ENCODE assay signal across 7 mouse cellular contexts in genomic region chr17:34931061-34931734, GRCm38 (mm10). TPM values are rescaled to one million over a fixed set of nuclear protein-coding genes. Genes with fewer than 3 reads are reported as not detected.
DNase-seq lines count a peak whose midpoint lies in the region; ATAC-seq lines count a peak whose summit lies in the region.

TSS of gene Neu1 (plus strand) at chr17:34931253.

- WGBS in intestine, embryonic 15.5 days, result under 1% methylated on average over 38 of the region's 38 CpGs
- 1% methylated on average over 38 of the region's 38 CpGs for WGBS in midbrain, embryonic 10.5 days

- H3K9me3 ChIP-seq in intestine, embryonic 15.5 days, result no peaks in the 10 kb centered on the region
- no peaks in the 10 kb centered on the region for H3K9me3 ChIP-seq in midbrain, embryonic 10.5 days (replicated peaks)

- H3K4me1 ChIP-seq in intestine, embryonic 15.5 days (replicated peaks), result peaks cover 19% of the 10 kb centered on the region
- H3K4me1 ChIP-seq in midbrain, embryonic 10.5 days, result peaks cover 35% of the 10 kb centered on the region

- peak; percentile 98 for ATAC-seq in intestine, embryonic 15.5 days

- H3K36me3 ChIP-seq in intestine, embryonic 15.5 days, result 0 out of 2 replicates have a peak, but pooled peaks cover 3% of the 10 kb centered on the region
- H3K36me3 ChIP-seq in midbrain, embryonic 10.5 days, result 0 out of 2 replicates have a peak, but pooled peaks cover 15% of the 10 kb centered on the region

- peak within 1 kb of the TSS; percentile 79 for H3K9ac ChIP-seq in intestine, embryonic 15.5 days

- H3K27me3 ChIP-seq in intestine, embryonic 15.5 days (replicated peaks), result no peaks in the 10 kb centered on the region
- peaks cover 9% of the 10 kb centered on the region; the same call in 1 of the 2 replicates for H3K27me3 ChIP-seq in midbrain, embryonic 10.5 days (ENCODE audit: low read depth, poor library complexity, severe bottlenecking)

- H3K4me2 ChIP-seq in intestine, embryonic 15.5 days (replicated peaks), result peak within 1 kb of the TSS; percentile 91

- peak within 1 kb of the TSS; percentile 45 for H3K27ac ChIP-seq in intestine, embryonic 15.5 days
- peak within 1 kb of the TSS; percentile 86 for H3K27ac ChIP-seq in midbrain, embryonic 10.5 days (replicated peaks)

- intact Hi-C loops in gastrocnemius, postnatal 36 days (cut with DNase I), result loop anchor here (10.0 kb wide), 1 partner anchor 54 kb away; the partner anchor contains the start of gene Lsm2
- intact Hi-C loops in left cerebral cortex, postnatal 25 days (cut with DNase I), result loop anchor here (1.0 kb wide), 1 partner anchor 21 kb away; no protein-coding TSS in a partner anchor

- DNase-seq in adrenal gland, adult 2 months, result peak; percentile 99
- DNase-seq in embryo, embryonic 11.5 days (ENCODE audit: low read depth, low spot score), result peak; percentile 96
- peak; percentile 98 to 99 for DNase-seq in gastrocnemius, postnatal 36 days
- peak; percentile 98 to 99 for DNase-seq in left cerebral cortex, postnatal 25 days (ENCODE audit: low spot score in 2 of 2)
- DNase-seq in midbrain, embryonic 10.5 days (ENCODE audit: low spot score), result peak; percentile 97
- peak; percentile 96 for DNase-seq in right cerebral cortex, postnatal 4 days

- peak within 1 kb of the TSS; percentile 75 for H3K4me3 ChIP-seq in intestine, embryonic 15.5 days (replicated peaks)
- peak within 1 kb of the TSS; percentile 69 for H3K4me3 ChIP-seq in midbrain, embryonic 10.5 days

RNA-seq across cellular contexts. Expression of gene Neu1, which starts in this region (rescaled TPM):
- 10 to 100 TPM; 24.0 to 25.3 TPM for total RNA-seq in adrenal gland, adult 2 months (2021)
- polyA plus RNA-seq in adrenal gland, adult 2 months (2012; rRNA removed), result 47.2 and 52.8 TPM in 2 replicates
- total RNA-seq in gastrocnemius, postnatal 36 days (2021), result 1 to 10 TPM; 8.0 to 8.5 TPM
- 118 and 134 TPM in 2 replicates for polyA plus RNA-seq in intestine, embryonic 15.5 days (2015; fragmentation: Nextera tagmentation; extraction: Ambion mirVana)
- 10 to 100 TPM; 42.9 to 44.0 TPM for total RNA-seq in left cerebral cortex, postnatal 25 days (2021)
- polyA plus RNA-seq in midbrain, embryonic 10.5 days (2016; fragmentation: Nextera tagmentation; extraction: Ambion mirVana), result 16.1 and 19.2 TPM in 2 replicates

Comparison
In these comparisons a context has a peak if more than half of its experiments do, and no peak if none do; other contexts are left out.
1. Peak in every context shown above with its lines: DNase-seq, ATAC-seq, H3K4me3 ChIP-seq and H3K27ac ChIP-seq.